Comparison of ENCODE assay signal across 10 mouse cellular contexts in genomic region chr17:40823817-40824216, GRCm38 (mm10). TPM values are rescaled to one million over a fixed set of nuclear protein-coding genes. Genes with fewer than 3 reads are reported as not detected.
DNase-seq lines count a peak whose midpoint lies in the region; ATAC-seq lines count a peak whose summit lies in the region.
"Had no signal": no experiment of that assay in that cellular context is flagged by ENCODE, and none has a peak within 500 bp of the region (broad histone marks: within the 10 kb centered on the region; RNA-seq: fewer than 3 reads in every experiment).

No protein-coding gene starts in this region.

- DNase-seq in hindbrain, embryonic 11.5 days (ENCODE audit: low spot score) = peak; percentile 26
- no peak for DNase-seq in hindbrain, embryonic 10.5 days (ENCODE audit: low spot score)
- DNase-seq in 416B (ENCODE audit: low read depth) = peak; percentile 66
- DNase-seq in c-Kit-positive CD71-negative TER-119-negative erythroid progenitor cells, embryonic 14.5 days (ENCODE audit: low read depth) = peak; percentile 50
- peak; percentile 46 to 73 for DNase-seq in lung, adult 18-20 months
- no peak for DNase-seq in frontal cortex, postnatal 36 days (ENCODE audit: low spot score in 2 of 2)
- no peak for DNase-seq in right cerebral cortex, postnatal 4 days

- no peak overlapping the region for H3K4me3 ChIP-seq in hindbrain, embryonic 11.5 days (ENCODE audit: low read depth, low read length)
- no peak overlapping the region for H3K4me3 ChIP-seq in hindbrain, embryonic 10.5 days
- H3K4me3 ChIP-seq: neural tube, embryonic 12.5 days had no signal

- H3K27me3 ChIP-seq in hindbrain, embryonic 11.5 days (ENCODE audit: control insufficient read depth, insufficient read depth, low read length) = no peaks in the 10 kb centered on the region
- H3K27me3 ChIP-seq in hindbrain, embryonic 10.5 days (ENCODE audit: insufficient read depth, poor library complexity, severe bottlenecking) = no peaks in the 10 kb centered on the region
- H3K27me3 ChIP-seq: neural tube, embryonic 12.5 days had no signal

- no peak for ATAC-seq in hindbrain, embryonic 11.5 days (ENCODE audit: low FRiP score)
- no peak for ATAC-seq in frontal cortex, adult (ENCODE audit: low TSS enrichment)

- H3K4me2 ChIP-seq in hindbrain, embryonic 11.5 days (replicated peaks; ENCODE audit: low read depth, low read length) = no peak overlapping the region
- H3K4me2 ChIP-seq: neural tube, embryonic 12.5 days had no signal

- H3K9ac ChIP-seq in hindbrain, embryonic 11.5 days (ENCODE audit: low read depth, low read length) = no peak overlapping the region
- H3K9ac ChIP-seq: neural tube, embryonic 12.5 days had no signal

- H3K9me3 ChIP-seq in hindbrain, embryonic 11.5 days (ENCODE audit: control insufficient read depth, low read length) = no peaks in the 10 kb centered on the region
- H3K9me3 ChIP-seq in hindbrain, embryonic 10.5 days = no peaks in the 10 kb centered on the region
- H3K9me3 ChIP-seq: neural tube, embryonic 12.5 days had no signal

- no peaks in the 10 kb centered on the region for H3K4me1 ChIP-seq in hindbrain, embryonic 11.5 days (replicated peaks; ENCODE audit: control insufficient read depth, insufficient read depth, low read length)
- H3K4me1 ChIP-seq in hindbrain, embryonic 10.5 days (replicated peaks) = no peaks in the 10 kb centered on the region
- H3K4me1 ChIP-seq: neural tube, embryonic 12.5 days had no signal

- 26% methylated on average over 4 of the region's 4 CpGs for WGBS in hindbrain, embryonic 11.5 days
- WGBS in hindbrain, embryonic 10.5 days = 29% methylated on average over 4 of the region's 4 CpGs

- no peaks in the 10 kb centered on the region for H3K36me3 ChIP-seq in hindbrain, embryonic 11.5 days (ENCODE audit: control insufficient read depth, insufficient read depth, low read length)
- no peaks in the 10 kb centered on the region for H3K36me3 ChIP-seq in hindbrain, embryonic 10.5 days
- H3K36me3 ChIP-seq: neural tube, embryonic 12.5 days had no signal

- H3K27ac ChIP-seq in hindbrain, embryonic 11.5 days (ENCODE audit: low read depth, low read length) = no peak overlapping the region
- no peak overlapping the region for H3K27ac ChIP-seq in hindbrain, embryonic 10.5 days
- H3K27ac ChIP-seq: neural tube, embryonic 12.5 days had no signal

RNA-seq across cellular contexts. Expression of gene Rhag, which starts 12.9 kb away (rescaled TPM):
- polyA plus RNA-seq in hindbrain, embryonic 11.5 days (2014; fragmentation: Nextera tagmentation; extraction: Ambion mirVana) = 7.7 and 8.0 TPM in 2 replicates
- polyA plus RNA-seq in hindbrain, embryonic 10.5 days (2016; fragmentation: Nextera tagmentation; extraction: Ambion mirVana) = 5.0 and 6.2 TPM in 2 replicates

RNA-seq across cellular contexts. Expression of gene Crisp2, which starts 17.0 kb away (rescaled TPM):
- not detected in 2 replicates for polyA plus RNA-seq in hindbrain, embryonic 11.5 days (2014; fragmentation: Nextera tagmentation; extraction: Ambion mirVana)
- not detected in 2 replicates for polyA plus RNA-seq in hindbrain, embryonic 10.5 days (2016; fragmentation: Nextera tagmentation; extraction: Ambion mirVana)
- polyA plus RNA-seq: forebrain, embryonic 11.5 days; neural tube, embryonic 12.5 days had no signal

RNA-seq across cellular contexts. Expression of gene 9130008F23Rik, which starts 56.5 kb away (rescaled TPM):
- 0.90 and 1.7 TPM in 2 replicates for polyA plus RNA-seq in hindbrain, embryonic 11.5 days (2014; fragmentation: Nextera tagmentation; extraction: Ambion mirVana)
- 0.82 and 1.2 TPM in 2 replicates for polyA plus RNA-seq in hindbrain, embryonic 10.5 days (2016; fragmentation: Nextera tagmentation; extraction: Ambion mirVana)

Comparison
In these comparisons a context has a peak if more than half of its experiments do, and no peak if none do; other contexts are left out.
1. DNase-seq: peak in hindbrain, embryonic 11.5 days (single experiment), 416B (single experiment), c-Kit-positive CD71-negative TER-119-negative erythroid progenitor cells, embryonic 14.5 days (single experiment) and lung, adult 18-20 months (2 of 2); none in hindbrain, embryonic 10.5 days (single experiment), frontal cortex, postnatal 36 days (0 of 2) and right cerebral cortex, postnatal 4 days (single experiment).